Mouse (Mus musculus) splenic B cell, adult 2 months (primary cell): ENCODE measurements at regions not wholly inside any gene's neighbourhood (a gene's known extent, or its start where the extent isn't known, plus 50 kb on each side); places are given as distances from the start of the nearest gene placed in this dataset.

ENCODE experiments used
- DNase-seq: peaks from one replicate; pipeline ENCODE4 v3.0.0-alpha.2; 2011; ENCODE audit warnings: low read depth, low spot score
- H3K27me3 ChIP-seq: 2 replicates; pipeline ENCODE4 v1.6.1; 2012; ENCODE audit warnings: mild to moderate bottlenecking, low read length, moderate library complexity, mixed read lengths; ENCODE audit not compliant: control insufficient read depth, poor library complexity, insufficient read depth, severe bottlenecking
- H3K36me3 ChIP-seq: 2 replicates; pipeline ENCODE4 v1.6.1; 2012; ENCODE audit warnings: mild to moderate bottlenecking, low read length, moderate library complexity, mixed read lengths; ENCODE audit not compliant: control insufficient read depth, poor library complexity, insufficient read depth, severe bottlenecking

DNA sequence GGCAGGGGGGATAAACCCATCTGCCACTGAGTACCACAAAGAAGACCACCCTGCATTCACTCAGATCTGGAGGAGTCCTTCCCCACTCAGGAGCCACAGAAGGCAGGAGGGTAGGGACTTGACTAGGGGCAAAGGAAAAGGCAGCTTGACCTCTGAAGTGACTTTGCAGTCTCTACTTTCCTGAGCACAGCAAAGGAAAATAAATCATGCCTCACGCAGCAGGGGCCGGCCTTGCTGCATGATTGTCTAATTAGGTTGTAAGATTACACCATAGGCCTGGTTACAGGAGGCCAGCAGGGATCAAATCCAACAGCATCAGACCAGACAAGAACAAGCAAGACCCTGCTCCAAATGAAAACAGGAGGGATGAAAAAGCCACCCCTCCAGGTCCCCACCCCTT lies 180.0 kb downstream of the Gm12728 start:
- no peaks in the 10 kb centered on the region for H3K27me3 ChIP-seq
- no peaks in the 10 kb centered on the region for H3K36me3 ChIP-seq
- DNase-seq: no peak

DNA sequence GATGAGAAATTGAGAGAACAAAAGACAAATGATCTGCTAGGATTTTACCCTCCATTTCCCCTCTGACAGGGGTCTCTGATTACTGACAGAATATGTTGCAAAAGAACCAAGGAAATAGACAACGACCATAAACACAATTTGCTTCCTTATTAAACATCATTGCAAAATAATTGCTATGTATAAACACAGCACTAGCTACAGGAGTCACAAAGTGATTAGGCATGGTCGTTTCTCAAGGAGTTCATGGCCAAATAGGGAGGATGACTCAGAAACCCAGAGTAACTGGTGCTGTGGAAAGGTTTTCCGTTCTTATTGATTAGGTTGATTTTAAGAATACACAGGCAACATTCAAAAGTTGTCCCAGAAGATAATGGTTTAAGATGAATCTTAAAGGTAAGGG lies 180.4 kb downstream of the Gm12728 start:
- Histone ChIP-seq H3K27me3 (no peaks in the 10 kb centered on the region), H3K36me3 (no peaks in the 10 kb centered on the region)
- DNase-seq: no peak

DNA sequence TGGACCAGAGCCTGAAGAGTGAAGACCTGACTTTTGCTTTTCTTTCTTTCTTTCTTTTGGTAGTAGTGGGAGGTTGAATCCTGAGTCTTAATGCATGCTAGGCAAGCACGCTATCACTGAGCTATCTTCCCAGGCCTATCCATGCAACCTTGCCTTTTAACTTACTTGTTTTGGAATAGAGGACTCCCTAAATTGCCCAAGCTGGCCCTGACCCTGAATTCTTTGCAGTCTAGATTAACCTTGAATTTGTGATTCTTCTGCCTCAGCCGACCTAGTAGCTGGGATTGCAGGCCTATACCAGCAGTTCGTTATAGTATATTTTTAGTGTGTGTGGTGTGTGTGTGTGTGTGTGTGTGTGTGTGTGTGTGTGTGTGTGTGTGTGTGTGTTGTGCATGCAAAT lies 183.1 kb downstream of the Gm12728 start:
- Histone ChIP-seq H3K27me3 (no peaks in the 10 kb centered on the region), H3K36me3 (no peaks in the 10 kb centered on the region)
- no peak for DNase-seq

DNA sequence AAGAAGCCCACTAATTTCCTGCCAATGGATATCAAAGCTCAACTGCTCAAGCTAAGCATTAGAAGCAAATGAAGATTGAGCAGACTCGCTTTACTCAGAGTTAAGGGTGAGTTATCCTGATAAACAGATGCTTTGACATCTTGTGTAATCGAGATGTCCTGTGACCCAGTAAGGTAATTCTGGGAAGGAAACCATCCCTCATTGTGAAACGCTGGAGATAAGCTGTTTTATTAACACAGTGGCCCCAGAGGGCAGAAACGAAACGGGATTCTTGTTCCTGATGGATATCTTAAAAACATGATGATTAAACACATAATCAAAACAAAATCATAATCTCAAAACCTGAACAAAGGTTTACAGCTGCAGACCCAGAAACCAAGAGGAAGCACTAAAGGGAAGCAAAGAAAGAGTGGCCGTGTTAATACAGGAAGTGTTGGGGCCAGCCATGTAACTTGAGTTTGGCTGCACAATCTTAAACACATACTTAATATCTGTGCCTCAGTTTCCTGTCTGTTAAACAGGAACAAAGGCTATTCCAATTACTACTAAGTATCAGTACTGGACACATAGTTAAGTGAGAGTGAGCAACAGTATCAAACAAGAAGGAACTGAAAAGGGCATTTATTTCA lies 184.2 kb downstream of the Gm12728 start:
- H3K36me3 ChIP-seq: no peaks in the 10 kb centered on the region
- DNase-seq: no peak
- no peaks in the 10 kb centered on the region for H3K27me3 ChIP-seq

DNA sequence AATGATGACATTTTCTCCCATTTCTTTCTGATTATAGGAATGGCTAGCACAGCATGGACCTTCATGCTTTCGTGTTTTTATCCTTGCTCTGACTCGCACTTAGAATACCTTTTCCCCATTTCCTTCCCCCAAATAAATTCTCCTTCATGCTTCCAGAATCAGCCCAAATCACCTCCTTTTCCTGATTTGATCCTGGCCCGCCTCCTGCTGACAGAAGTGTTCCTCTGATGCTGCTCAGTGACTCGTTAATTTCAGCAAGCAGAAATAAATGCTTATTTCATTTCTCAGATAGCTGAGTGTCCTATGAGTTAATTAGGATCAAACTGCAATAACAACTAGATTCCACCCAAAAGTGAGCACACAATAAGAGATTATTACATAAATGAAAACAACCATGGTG lies 185.3 kb downstream of the Gm12728 start:
- Histone ChIP-seq H3K27me3 (no peaks in the 10 kb centered on the region), H3K36me3 (no peaks in the 10 kb centered on the region)
- DNase-seq: no peak

DNA sequence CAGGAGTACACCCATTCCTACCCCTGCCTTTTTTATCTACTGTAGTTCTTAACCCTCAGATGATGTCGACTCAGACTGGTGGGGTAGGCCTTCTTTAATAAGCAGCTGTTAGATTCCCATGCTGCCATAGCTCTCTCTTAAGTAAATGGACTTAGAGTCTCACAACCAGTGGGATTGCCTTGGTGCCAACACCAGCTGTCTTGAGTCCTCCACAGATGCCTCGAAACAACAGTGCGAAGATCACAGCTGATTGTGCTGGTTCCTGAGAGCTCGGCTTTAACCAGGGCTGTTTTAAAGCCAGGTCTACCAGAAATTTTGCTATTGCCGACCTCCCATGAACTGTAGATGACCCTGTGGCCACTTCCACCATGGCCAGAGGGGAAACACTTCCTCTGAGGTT lies 189.4 kb downstream of the Gm12728 start:
- Histone ChIP-seq H3K27me3 (no peaks in the 10 kb centered on the region), H3K36me3 (no peaks in the 10 kb centered on the region)
- DNase-seq: no peak

DNA sequence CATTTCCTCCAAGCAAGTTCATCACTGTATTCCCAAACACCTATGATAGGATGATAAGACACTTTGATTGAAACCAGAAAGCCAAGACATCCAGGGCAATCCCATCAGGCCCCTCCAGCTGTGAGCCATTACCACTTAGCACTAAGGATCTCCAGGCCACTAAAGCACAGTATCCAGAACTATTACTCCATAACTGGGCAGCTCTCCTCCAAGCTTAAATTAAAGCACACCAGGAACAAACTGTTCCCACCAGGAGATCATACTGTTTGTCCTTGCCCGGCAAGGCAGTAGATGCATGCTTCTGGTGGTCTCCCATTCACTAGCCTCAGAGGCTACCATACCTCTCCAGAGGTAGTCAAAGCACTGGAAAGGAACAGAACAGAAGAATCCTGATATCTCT lies 193.3 kb downstream of the Gm12728 start:
- Histone ChIP-seq H3K36me3 (no peaks in the 10 kb centered on the region), H3K27me3 (no peaks in the 10 kb centered on the region)
- DNase-seq: no peak

DNA sequence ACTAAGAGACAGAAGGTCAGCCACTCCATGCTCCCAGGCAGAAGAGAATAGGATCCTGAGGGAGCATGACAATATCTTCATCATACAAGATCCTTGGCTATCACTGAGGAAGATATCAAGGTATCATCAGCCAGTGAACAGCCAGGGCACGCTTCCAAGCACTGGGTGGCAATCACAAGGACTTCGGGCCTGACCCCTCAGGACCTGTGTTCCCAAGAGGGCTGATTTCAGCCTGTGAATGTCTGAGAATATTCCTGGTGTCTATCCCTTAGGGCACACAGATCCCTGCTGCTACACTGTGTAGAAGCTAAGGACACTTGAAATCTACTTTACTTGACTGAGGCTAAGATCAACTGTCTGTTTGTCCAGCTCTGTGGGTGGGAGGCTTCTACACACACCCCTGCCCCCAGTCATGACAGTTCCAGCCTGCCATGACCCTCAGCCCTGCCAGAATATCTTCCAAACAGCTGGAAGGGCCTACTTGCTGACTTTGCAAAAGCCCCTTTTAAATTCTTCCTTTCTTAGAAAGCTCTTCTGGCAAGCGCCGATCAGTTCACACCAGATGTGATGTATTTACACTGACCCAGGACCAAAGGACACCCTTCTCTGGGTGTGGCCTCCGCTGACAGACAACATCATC lies 198.4 kb downstream of the Gm12728 start:
- no peak for DNase-seq
- H3K36me3 ChIP-seq: no peaks in the 10 kb centered on the region
- H3K27me3 ChIP-seq: no peaks in the 10 kb centered on the region

DNA sequence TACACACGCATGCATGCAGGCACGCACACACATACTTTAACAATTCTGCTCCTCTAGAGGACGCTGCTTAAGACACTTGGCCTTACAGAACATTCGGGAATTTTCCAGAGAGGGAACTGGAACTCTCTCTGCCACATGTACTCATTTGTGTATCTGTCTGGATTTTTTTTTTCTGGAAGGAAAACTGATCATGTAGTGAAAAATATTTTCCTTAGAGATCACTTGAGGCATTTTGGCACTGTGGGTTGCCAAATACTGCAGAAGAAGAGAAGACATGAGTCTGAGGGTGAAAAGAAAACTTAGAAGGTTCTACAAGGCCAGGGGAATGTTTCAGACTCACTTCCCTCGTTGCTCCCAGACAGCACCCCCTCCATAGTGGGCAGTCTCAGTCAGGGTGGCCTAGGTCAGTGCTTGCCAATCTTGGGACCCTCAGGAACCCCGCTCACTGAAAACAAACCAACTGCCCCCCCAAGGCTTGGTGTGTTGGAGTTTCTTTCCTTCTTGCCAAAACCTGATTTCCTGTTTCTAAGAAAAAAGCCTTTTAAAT lies 203.0 kb downstream of the Gm12728 start:
- DNase-seq: no peak
- H3K36me3 ChIP-seq: no peaks in the 10 kb centered on the region
- H3K27me3 ChIP-seq: no peaks in the 10 kb centered on the region

DNA sequence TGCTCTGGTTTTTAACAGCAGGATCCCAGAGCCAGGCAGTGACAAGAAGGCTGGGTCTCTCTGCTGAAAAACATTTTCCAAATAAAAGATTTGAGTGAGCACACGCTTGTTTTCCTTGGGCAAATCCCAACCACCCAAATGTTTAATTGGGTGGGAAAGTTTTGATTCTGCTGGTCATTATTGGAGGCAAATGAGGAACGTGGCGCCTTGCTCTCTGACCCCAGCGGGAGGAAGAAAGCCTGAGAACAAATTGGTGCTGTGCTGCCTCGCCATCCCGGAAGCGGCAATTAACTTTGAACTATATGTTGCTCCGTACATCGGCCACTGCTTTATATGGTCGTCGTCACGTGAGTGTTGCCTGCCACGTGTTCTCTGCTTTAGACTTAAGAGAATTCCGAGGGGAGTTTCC lies 204.7 kb downstream of the Gm12728 start:
- H3K36me3 ChIP-seq: no peaks in the 10 kb centered on the region
- DNase-seq: no peak
- H3K27me3 ChIP-seq: no peaks in the 10 kb centered on the region

DNA sequence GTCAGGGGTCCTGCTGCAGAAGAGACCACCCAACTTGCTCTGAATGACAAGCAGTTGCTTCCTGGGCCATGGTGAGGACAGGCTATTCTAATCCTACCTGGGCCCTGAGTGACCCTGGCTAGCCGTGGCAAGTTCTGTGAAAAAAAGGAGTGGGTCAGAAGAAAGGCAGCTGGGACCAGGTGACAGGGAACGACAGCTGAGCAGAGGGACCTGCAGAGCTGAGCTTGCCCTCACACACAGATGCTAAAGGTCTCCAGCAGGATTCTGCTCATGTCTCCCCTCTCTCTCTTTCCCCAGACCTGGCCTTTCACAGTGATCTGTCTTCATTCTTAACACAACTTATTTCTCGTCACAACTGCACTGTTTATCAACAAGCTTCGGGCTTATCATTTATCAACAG lies 206.4 kb downstream of the Gm12728 start:
- no peaks in the 10 kb centered on the region for H3K27me3 ChIP-seq
- H3K36me3 ChIP-seq: no peaks in the 10 kb centered on the region
- DNase-seq: no peak

DNA sequence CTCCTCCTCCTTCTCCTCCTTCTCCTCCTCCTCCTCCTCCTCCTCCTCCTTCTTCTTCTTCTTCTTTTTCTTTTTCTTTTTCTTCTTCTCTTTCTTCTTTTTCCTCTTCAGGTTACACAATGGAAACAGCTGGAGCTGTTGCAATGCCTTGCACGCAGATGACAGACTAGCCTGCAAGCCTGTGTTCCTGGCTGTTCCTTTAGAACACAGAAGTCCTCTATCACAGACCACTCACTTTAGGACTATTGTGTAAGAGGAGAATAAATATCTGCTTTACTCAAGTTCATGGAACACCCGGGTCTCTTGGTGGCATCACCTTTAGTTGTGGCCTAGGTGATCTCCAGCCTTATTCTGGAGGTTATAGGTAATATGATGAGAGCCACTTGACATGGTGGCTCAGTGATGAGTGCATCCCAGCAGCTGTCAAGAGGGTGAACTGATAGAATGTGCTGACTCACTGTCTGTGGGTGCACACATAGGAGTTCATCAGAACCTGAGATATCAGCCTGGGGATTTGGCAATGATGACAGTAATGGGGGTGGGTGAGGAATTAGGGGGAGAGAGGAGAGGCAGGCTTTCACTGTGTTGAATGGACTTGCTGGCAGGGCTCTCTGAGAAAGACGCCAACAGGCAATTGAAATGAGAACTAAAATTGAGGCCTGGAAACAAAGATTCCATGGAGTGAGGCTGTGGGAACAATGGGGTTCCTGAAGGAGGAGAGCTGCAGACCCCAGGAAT lies 207.4 kb downstream of the Gm12728 start:
- Histone ChIP-seq H3K27me3 (no peaks in the 10 kb centered on the region), H3K36me3 (no peaks in the 10 kb centered on the region)
- no peak for DNase-seq

DNA sequence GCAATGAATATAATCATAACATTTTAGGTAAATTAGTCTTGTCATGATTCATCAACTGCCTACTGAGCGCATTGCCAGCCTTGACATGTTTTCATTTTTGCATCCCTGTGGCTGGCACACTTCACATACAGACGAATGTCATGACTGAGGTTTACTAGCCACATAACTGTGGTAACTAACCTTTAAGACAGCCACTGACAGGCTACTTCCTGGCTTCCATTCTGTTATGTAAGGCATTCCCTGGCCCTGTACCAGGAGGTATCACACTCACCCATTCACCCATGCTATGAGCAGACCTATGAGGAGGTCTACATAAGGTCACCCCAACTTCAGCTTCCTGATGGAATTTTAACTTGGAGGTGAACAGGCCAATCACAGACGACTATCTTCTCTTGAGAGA lies 212.8 kb downstream of the Gm12728 start:
- H3K27me3 ChIP-seq: no peaks in the 10 kb centered on the region
- no peaks in the 10 kb centered on the region for H3K36me3 ChIP-seq
- DNase-seq: no peak

DNA sequence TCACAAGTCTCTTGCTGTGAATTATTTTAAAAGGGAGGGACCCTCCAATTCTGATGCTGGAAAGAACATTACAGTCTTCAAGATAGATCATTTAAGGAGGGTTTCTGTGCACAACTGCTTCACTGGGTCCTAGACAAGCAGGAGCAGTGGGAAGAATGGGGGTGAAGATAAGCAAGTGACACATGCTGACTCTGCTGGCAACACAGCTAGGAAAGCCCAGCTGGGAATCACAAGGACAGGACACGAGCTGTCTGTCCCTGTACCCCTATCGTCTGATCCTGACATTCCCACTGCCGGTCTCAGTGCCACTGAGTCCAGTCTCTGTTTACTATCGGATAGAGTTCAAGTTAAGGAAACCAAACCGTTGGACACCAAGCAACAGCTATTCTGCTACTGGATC lies 216.3 kb downstream of the Gm12728 start:
- no peaks in the 10 kb centered on the region for H3K36me3 ChIP-seq

More for the DNA sequence above, 216.3 kb downstream of the Gm12728 start:
- no peak for DNase-seq
- no peaks in the 10 kb centered on the region for H3K27me3 ChIP-seq
